Mouse (Mus musculus): Measurements from ENCODE around the gene Mfrp. TPM values are rescaled to one million over a fixed set of nuclear protein-coding genes. Genes with fewer than 3 reads are reported as not detected.

Mfrp gene
- total and polyA plus RNA-seq, 2 experiments from 2014 or later, result 0.24 to 4.0 TPM

GRCm38 (mm10) chr9:44104881-44105280 is 3.4 kb downstream of the Mfrp start:
- 94% methylated on average over 7 of the region's 7 CpGs for WGBS

GRCm38 (mm10) chr9:44105781-44106180 is 4.3 kb downstream of the Mfrp start:
- H3K27me3 ChIP-seq (ENCODE audit: insufficient read depth, low read length), result no peaks in the 10 kb centered on the region
- peaks cover 39% of the 10 kb centered on the region for H3K4me1 ChIP-seq (ENCODE audit: insufficient read depth, low read length)
- no peaks in the 10 kb centered on the region for H3K9me3 ChIP-seq (ENCODE audit: low read length)
- WGBS, result 86% methylated on average over 10 of the region's 10 CpGs
- no peak overlapping the region for H3K4me2 ChIP-seq (ENCODE audit: low read depth, low read length)
- ATAC-seq, result no peak
- TF ChIP-seq CTCF (IDR thresholded peaks at IDR 0.05; ENCODE audit: low read depth), result no peak
- H3K9ac ChIP-seq (replicated peaks; ENCODE audit: low read length), result no peak overlapping the region
- no peak overlapping the region for H3K4me3 ChIP-seq (ENCODE audit: low read length)
- no peaks in the 10 kb centered on the region for H3K36me3 ChIP-seq (ENCODE audit: insufficient read depth, low read length)
- no peak for DNase-seq (ENCODE audit: low spot score)
- no peak overlapping the region for H3K27ac ChIP-seq

More at GRCm38 (mm10) chr9:44104881-44105280, 3.4 kb downstream of the Mfrp start:
- DNase-seq (ENCODE audit: low spot score) (no peak), ATAC-seq (no peak)
- Histone ChIP-seq H3K27me3 (ENCODE audit: insufficient read depth, low read length) (no peaks in the 10 kb centered on the region), H3K9ac (replicated peaks; ENCODE audit: low read length) (no peak overlapping the region), H3K27ac (no peak overlapping the region), H3K36me3 (ENCODE audit: insufficient read depth, low read length) (no peaks in the 10 kb centered on the region), H3K4me3 (ENCODE audit: low read length) (no peak overlapping the region), H3K9me3 (ENCODE audit: low read length) (no peaks in the 10 kb centered on the region), H3K4me2 (ENCODE audit: low read depth, low read length) (no peak overlapping the region), H3K4me1 (ENCODE audit: insufficient read depth, low read length) (peaks cover 34% of the 10 kb centered on the region)
- TF ChIP-seq CTCF (IDR thresholded peaks at IDR 0.05; ENCODE audit: low read depth), result no peak

GRCm38 (mm10) chr9:44106182-44106581 is 4.7 kb downstream of the Mfrp start:
- H3K27me3 ChIP-seq (ENCODE audit: insufficient read depth, low read length), result no peaks in the 10 kb centered on the region
- H3K4me2 ChIP-seq (ENCODE audit: low read depth, low read length), result no peak overlapping the region
- ATAC-seq (no peak), DNase-seq (ENCODE audit: low spot score) (no peak)
- no peak overlapping the region for H3K4me3 ChIP-seq (ENCODE audit: low read length)
- H3K9me3 ChIP-seq (ENCODE audit: low read length), result no peaks in the 10 kb centered on the region
- H3K36me3 ChIP-seq (ENCODE audit: insufficient read depth, low read length), result no peaks in the 10 kb centered on the region
- H3K9ac ChIP-seq (replicated peaks; ENCODE audit: low read length), result no peak overlapping the region
- 56% methylated on average over 7 of the region's 7 CpGs for WGBS
- H3K27ac ChIP-seq, result peak overlapping the region; percentile 78
- peaks cover 39% of the 10 kb centered on the region for H3K4me1 ChIP-seq (ENCODE audit: insufficient read depth, low read length)
- TF ChIP-seq CTCF (IDR thresholded peaks at IDR 0.05; ENCODE audit: low read depth), result no peak

- WGBS, result 64% methylated on average over 4 of the region's 4 CpGs
- Histone ChIP-seq H3K4me1 (ENCODE audit: insufficient read depth, low read length) (peaks cover 39% of the 10 kb centered on the region), H3K9ac (replicated peaks; ENCODE audit: low read length) (no peak overlapping the region), H3K9me3 (ENCODE audit: low read length) (no peaks in the 10 kb centered on the region), H3K36me3 (ENCODE audit: insufficient read depth, low read length) (no peaks in the 10 kb centered on the region), H3K27ac (peak overlapping the region; percentile 78), H3K4me2 (ENCODE audit: low read depth, low read length) (peak overlapping the region; percentile 44; the same call in 1 of the 2 replicates), H3K4me3 (ENCODE audit: low read length) (no peak overlapping the region), H3K27me3 (ENCODE audit: insufficient read depth, low read length) (no peaks in the 10 kb centered on the region)
- DNase-seq (ENCODE audit: low spot score) (no peak), ATAC-seq (no peak)
- no peak for TF ChIP-seq CTCF (IDR thresholded peaks at IDR 0.05; ENCODE audit: low read depth)
Observed at GRCm38 (mm10) chr9:44106596-44106995, 5.1 kb downstream of the Mfrp start.

GRCm38 (mm10) chr9:44107110-44107509 is 5.6 kb downstream of the Mfrp start, which contains the start of gene C1qtnf5:
Gene C1qtnf5, plus strand, starts transcription at chr9:44107245.
- peak within 1 kb of the TSS; percentile 78 for H3K27ac ChIP-seq
- no peak; the same call in 1 of the 2 replicates for TF ChIP-seq CTCF (IDR thresholded peaks at IDR 0.05; ENCODE audit: low read depth)
- H3K9ac ChIP-seq (replicated peaks; ENCODE audit: low read length), result no peak within 1 kb of the TSS; the same call in 1 of the 2 replicates
- DNase-seq (ENCODE audit: low spot score) (peak; percentile 81), ATAC-seq (peak; percentile 83)
- H3K27me3 ChIP-seq (ENCODE audit: insufficient read depth, low read length), result no peaks in the 10 kb centered on the region
- WGBS, result 16% methylated on average over 8 of the region's 8 CpGs
- peak within 1 kb of the TSS; percentile 44 for H3K4me2 ChIP-seq (ENCODE audit: low read depth, low read length)
- no peaks in the 10 kb centered on the region for H3K9me3 ChIP-seq (ENCODE audit: low read length)
- no peaks in the 10 kb centered on the region for H3K36me3 ChIP-seq (ENCODE audit: insufficient read depth, low read length)
- peak within 1 kb of the TSS; percentile 13; the same call in 1 of the 2 replicates for H3K4me3 ChIP-seq (ENCODE audit: low read length)
- H3K4me1 ChIP-seq (ENCODE audit: insufficient read depth, low read length), result peaks cover 39% of the 10 kb centered on the region

GRCm38 (mm10) chr9:44107557-44108179 is 6.1 kb downstream of the Mfrp start:
- 27% methylated on average over 25 of the region's 25 CpGs for WGBS
- H3K4me1 ChIP-seq (ENCODE audit: insufficient read depth, low read length), result peaks cover 39% of the 10 kb centered on the region
- peak; percentile 50 for ATAC-seq
- no peaks in the 10 kb centered on the region for H3K9me3 ChIP-seq (ENCODE audit: low read length)
- H3K36me3 ChIP-seq (ENCODE audit: insufficient read depth, low read length), result no peaks in the 10 kb centered on the region
- peak overlapping the region; percentile 13; the same call in 1 of the 2 replicates for H3K4me3 ChIP-seq (ENCODE audit: low read length)
- H3K27ac ChIP-seq, result peak overlapping the region; percentile 78
- H3K4me2 ChIP-seq (ENCODE audit: low read depth, low read length), result peak overlapping the region; percentile 44
- DNase-seq (ENCODE audit: low spot score), result peak; percentile 67
- TF ChIP-seq CTCF (IDR thresholded peaks at IDR 0.05; ENCODE audit: low read depth), result peak; percentile 59
- no peaks in the 10 kb centered on the region for H3K27me3 ChIP-seq (ENCODE audit: insufficient read depth, low read length)
- H3K9ac ChIP-seq (replicated peaks; ENCODE audit: low read length), result no peak overlapping the region; the same call in 1 of the 2 replicates
